Mouse (Mus musculus) urinary bladder, postnatal 0 days (tissue): ENCODE data around the gene Saysd1. TPM values are rescaled to one million over a fixed set of nuclear protein-coding genes. Genes with fewer than 3 reads are reported as not detected.

Source experiments
- polyA plus RNA-seq: library from polyadenylated mRNA; unstranded; fragments of >200 nt; fragmentation: Nextera tagmentation; extraction: Ambion mirVana; gene quantifications from 2 replicates; pipeline ENCODE4 v1.2.1, GENCODE M21; 2015

Saysd1 gene
- polyA plus RNA-seq, result 12.7 and 13.0 TPM in 2 replicates

GRCm38 (mm10) chr14:20138484-20139355, at the start of gene Saysd1:
Gene Saysd1, minus strand, starts transcription at chr14:20138534.

GRCm38 (mm10) chr14:20181466-20181921, 43.2 kb upstream of the Saysd1 start, which contains the start of gene Kcnk5:
Gene Kcnk5, minus strand, starts transcription at chr14:20181809.

Other genes with a start within 250 kb of the Saysd1 start
- gene Gng2, start 160.9 kb downstream of the Saysd1 start, polyA plus RNA-seq, result 20.8 and 24.3 TPM in 2 replicates
- 3.8 and 4.2 TPM in 2 replicates for gene Kcnk5, start 43.3 kb upstream of the Saysd1 start, polyA plus RNA-seq
- gene Kcnk16, start 130.7 kb upstream of the Saysd1 start, polyA plus RNA-seq, result not detected in 2 replicates
- gene Nudt13, start 156.2 kb upstream of the Saysd1 start, polyA plus RNA-seq, result 5.9 and 7.9 TPM in 2 replicates
- gene Ecd, start 209.6 kb upstream of the Saysd1 start, polyA plus RNA-seq, result 25.8 and 26.2 TPM in 2 replicates
- 22.8 and 23.1 TPM in 2 replicates for gene Fam149b, start 209.6 kb upstream of the Saysd1 start, polyA plus RNA-seq